Mouse (Mus musculus): Measurements from ENCODE around the gene Mfap2. TPM values are rescaled to one million over a fixed set of nuclear protein-coding genes. Genes with fewer than 3 reads are reported as not detected.

Gene Mfap2
- total RNA-seq (2023), result not detected

GRCm38 (mm10) chr4:141010118-141010517, at the start of gene Mfap2:
Gene Mfap2 (plus strand): TSS chr4:141010418.

DNA sequence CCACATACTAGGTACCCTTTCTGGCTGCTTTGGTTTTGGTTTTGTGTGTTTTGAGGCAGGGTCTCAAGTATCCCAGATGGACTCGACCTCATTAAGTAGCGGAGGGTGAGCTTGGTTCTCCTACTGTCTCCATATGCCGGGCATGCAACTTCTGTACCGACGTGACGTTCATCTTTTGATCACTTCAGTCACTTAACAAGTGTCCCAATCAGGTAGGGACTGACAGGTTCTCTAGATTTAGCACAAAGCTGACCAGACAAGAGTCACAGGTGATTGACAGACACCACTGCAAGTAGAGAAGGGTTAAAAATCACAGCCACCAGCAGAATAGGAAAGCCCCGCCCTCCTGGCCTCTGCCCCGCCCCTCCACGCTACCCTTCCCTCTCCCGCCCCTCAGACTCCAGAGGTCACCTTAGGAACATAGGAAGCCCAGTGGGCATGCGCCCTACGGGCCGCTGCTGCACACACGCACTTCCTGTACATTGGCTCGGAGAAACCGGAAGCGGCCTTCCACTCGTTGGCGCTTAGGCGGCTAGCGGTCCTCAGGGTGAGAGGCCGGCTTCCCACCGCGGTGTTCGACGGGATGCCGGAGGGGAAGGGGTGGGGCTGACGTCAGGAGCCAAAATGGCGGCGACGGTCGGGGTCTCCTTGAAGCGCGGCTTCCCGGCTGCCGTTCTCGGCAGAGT, 49.3 kb upstream of the Mfap2 start, which contains the start of gene Sdhb:
TSS of gene Sdhb (plus strand) at position 423 of the 686 bp plus-strand sequence.

DNA sequence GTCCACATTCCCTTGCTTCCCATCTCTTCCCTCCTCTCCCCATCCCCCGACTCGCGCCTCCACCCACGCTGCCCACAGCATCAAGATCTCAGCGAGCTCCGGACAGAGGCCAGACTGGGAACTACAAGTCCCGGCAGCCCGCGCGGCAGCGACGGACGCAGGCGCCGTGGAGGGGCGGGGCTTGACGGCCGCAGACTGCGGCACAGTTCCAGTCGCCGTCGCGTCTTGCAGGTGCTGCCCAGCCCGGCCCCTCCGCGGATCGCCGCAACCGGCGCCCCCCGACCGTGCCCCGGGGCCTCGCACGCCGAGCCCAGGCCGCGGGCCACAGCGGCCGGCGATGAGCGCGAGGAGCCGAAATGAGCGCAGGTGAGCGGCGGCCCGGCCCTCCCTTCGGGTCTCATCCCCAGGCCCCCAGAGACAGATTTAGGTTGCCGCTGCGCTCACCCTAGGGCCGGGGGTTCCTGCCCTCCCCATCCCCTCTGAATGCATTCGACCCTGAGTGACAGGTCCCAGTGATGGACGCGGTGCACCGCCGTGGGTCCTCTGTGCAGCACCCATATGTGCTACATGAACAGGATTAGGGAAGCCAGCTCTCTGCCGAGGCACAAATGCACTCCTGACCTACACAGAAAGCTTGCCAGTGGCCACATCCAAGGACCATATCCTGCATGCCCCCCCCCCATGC, 23.4 kb upstream of the Mfap2 start, which contains the start of gene Atp13a2:
TSS of gene Atp13a2 (plus strand) at position 163 of the 685 bp plus-strand sequence.

GRCm38 (mm10) chr4:141060426-141061301, 50.4 kb downstream of the Mfap2 start, which contains the start of gene Crocc:
Gene Crocc (minus strand): TSS chr4:141060550.

Other genes starting within 250 kb of the Mfap2 start
- 100 to 1,000 TPM; 432 to 468 TPM for gene Padi4, start 236.2 kb upstream of the Mfap2 start, total RNA-seq (2023)
- under 1 TPM; 0.57 to 0.68 TPM for gene Padi3, start 199.8 kb upstream of the Mfap2 start, total RNA-seq (2023)
- gene Padi1, start 164.6 kb upstream of the Mfap2 start, total RNA-seq (2023), result not detected
- 10 to 100 TPM; 36.6 to 40.3 TPM for gene Padi2, start 104.1 kb upstream of the Mfap2 start, total RNA-seq (2023)
- 10 to 100 TPM; 85.3 to 91.5 TPM for gene Sdhb, start 49.2 kb upstream of the Mfap2 start, total RNA-seq (2023)
- 10 to 100 TPM; 46.0 to 47.3 TPM for gene Atp13a2, start 23.5 kb upstream of the Mfap2 start, total RNA-seq (2023)
- 1 to 10 TPM; 6.6 to 8.0 TPM for gene Crocc, start 50.1 kb downstream of the Mfap2 start, total RNA-seq (2023)
- 10 to 100 TPM; 83.8 to 90.1 TPM for gene Necap2, start 67.9 kb downstream of the Mfap2 start, total RNA-seq (2023)
- gene Spata21, start 77.9 kb downstream of the Mfap2 start, total RNA-seq (2023), result not detected
- gene Szrd1, start 129.4 kb downstream of the Mfap2 start, total RNA-seq (2023), result 10 to 100 TPM; 71.7 to 80.8 TPM
- 10 to 100 TPM; 19.1 to 25.2 TPM for gene Fbxo42, start 137.5 kb downstream of the Mfap2 start, total RNA-seq (2023)
- gene Rsg1, start 203.5 kb downstream of the Mfap2 start, total RNA-seq (2023), result 1 to 10 TPM; 1.4 to 3.7 TPM
- not detected for gene Arhgef19, start 229.1 kb downstream of the Mfap2 start, total RNA-seq (2023)

Measured in neutrophil, adult 83 days (primary cell).